ENCODE assay signal across 8 mouse cellular contexts in genomic region chr13:76055391-76056232, GRCm38 (mm10). TPM values are rescaled to one million over a fixed set of nuclear protein-coding genes. Genes with fewer than 3 reads are reported as not detected.
DNase-seq lines count a peak whose midpoint lies in the region; ATAC-seq and TF ChIP-seq lines count a peak whose summit lies in the region.

No protein-coding gene starts in this region.

- H3K27ac ChIP-seq in heart, embryonic 12.5 days (ENCODE audit: poor library complexity, severe bottlenecking): no peak overlapping the region
- H3K27ac ChIP-seq in kidney, embryonic 15.5 days: no peak overlapping the region
- peak overlapping the region; percentile 55 for H3K27ac ChIP-seq in midbrain, postnatal 0 days (ENCODE audit: low read depth, low read length)
- H3K27ac ChIP-seq in stomach, embryonic 14.5 days (ENCODE audit: low read length): no peak overlapping the region

- H3K9ac ChIP-seq in heart, embryonic 12.5 days: peak overlapping the region; percentile 38
- peak overlapping the region; percentile 41 for H3K9ac ChIP-seq in kidney, embryonic 15.5 days
- peak overlapping the region; percentile 66 for H3K9ac ChIP-seq in midbrain, postnatal 0 days (replicated peaks; ENCODE audit: low read length, poor library complexity, severe bottlenecking)
- H3K9ac ChIP-seq in stomach, embryonic 14.5 days (replicated peaks; ENCODE audit: low read depth, low read length): no peak overlapping the region; the same call in 1 of the 2 replicates

- peak; percentile 15 for TF ChIP-seq CTCF in midbrain, postnatal 0 days (IDR thresholded peaks at IDR 0.05)

- peak; percentile 83 for ATAC-seq in heart, embryonic 12.5 days (ENCODE audit: insufficient number of reproducible peaks, low FRiP score)
- peak; percentile 76 for ATAC-seq in kidney, embryonic 15.5 days (replicated peaks; ENCODE audit: low FRiP score)
- ATAC-seq in midbrain, postnatal 0 days (ENCODE audit: low FRiP score): peak; percentile 64
- peak; percentile 78; the same call in 1 of the 2 replicates for ATAC-seq in stomach, embryonic 14.5 days (ENCODE audit: insufficient number of reproducible peaks, insufficient read depth, low FRiP score, low read depth)

- WGBS in heart, embryonic 12.5 days: under 1% methylated on average over 59 of the region's 59 CpGs
- WGBS in kidney, embryonic 15.5 days: under 1% methylated on average over 57 of the region's 59 CpGs
- WGBS in midbrain, postnatal 0 days: 1% methylated on average over 58 of the region's 59 CpGs
- 1% methylated on average over 59 of the region's 59 CpGs for WGBS in stomach, embryonic 14.5 days

- no peaks in the 10 kb centered on the region for H3K36me3 ChIP-seq in heart, embryonic 12.5 days
- no peaks in the 10 kb centered on the region for H3K36me3 ChIP-seq in kidney, embryonic 15.5 days
- H3K36me3 ChIP-seq in midbrain, postnatal 0 days (ENCODE audit: insufficient read depth, low read length): no peaks in the 10 kb centered on the region
- no peaks in the 10 kb centered on the region for H3K36me3 ChIP-seq in stomach, embryonic 14.5 days (ENCODE audit: control insufficient read depth, insufficient read depth, low read length)

- peaks cover 11% of the 10 kb centered on the region for H3K4me1 ChIP-seq in heart, embryonic 12.5 days (replicated peaks)
- H3K4me1 ChIP-seq in kidney, embryonic 15.5 days: peaks cover 19% of the 10 kb centered on the region
- H3K4me1 ChIP-seq in midbrain, postnatal 0 days (ENCODE audit: insufficient read depth, low read length): peaks cover 7% of the 10 kb centered on the region; the same call in 1 of the 2 replicates
- 0 out of 2 replicates have a peak, but pooled peaks cover 6% of the 10 kb centered on the region for H3K4me1 ChIP-seq in stomach, embryonic 14.5 days (ENCODE audit: control insufficient read depth, insufficient read depth, low read length)

- DNase-seq in layer of hippocampus, adult 11-12 months (ENCODE audit: low spot score): peak; percentile 14
- DNase-seq in layer of hippocampus, adult 9-10 months (ENCODE audit: low spot score): no peak
- peak; percentile 57 for DNase-seq in embryo, embryonic 11 days
- peak; percentile 94 for DNase-seq in liver
- DNase-seq in midbrain, postnatal 0 days (ENCODE audit: low spot score): peak; percentile 33

- H3K4me2 ChIP-seq in heart, embryonic 12.5 days: peak overlapping the region; percentile 99
- peak overlapping the region; percentile 98 for H3K4me2 ChIP-seq in kidney, embryonic 15.5 days
- peak overlapping the region; percentile 98 for H3K4me2 ChIP-seq in midbrain, postnatal 0 days (ENCODE audit: low read depth, low read length, poor library complexity, severe bottlenecking)
- H3K4me2 ChIP-seq in stomach, embryonic 14.5 days (replicated peaks; ENCODE audit: low read depth, low read length): peak overlapping the region; percentile 93

- H3K9me3 ChIP-seq in heart, embryonic 12.5 days (replicated peaks): no peaks in the 10 kb centered on the region; the same call in 1 of the 2 replicates
- H3K9me3 ChIP-seq in kidney, embryonic 15.5 days (replicated peaks): no peaks in the 10 kb centered on the region
- H3K9me3 ChIP-seq in midbrain, postnatal 0 days (ENCODE audit: low read length): no peaks in the 10 kb centered on the region
- H3K9me3 ChIP-seq in stomach, embryonic 14.5 days (ENCODE audit: control insufficient read depth, low read depth, low read length): no peaks in the 10 kb centered on the region; the same call in 1 of the 2 replicates

- peak overlapping the region; percentile 53 for H3K4me3 ChIP-seq in heart, embryonic 12.5 days
- H3K4me3 ChIP-seq in kidney, embryonic 15.5 days (replicated peaks): peak overlapping the region; percentile 48
- H3K4me3 ChIP-seq in midbrain, postnatal 0 days (ENCODE audit: low read depth, low read length): peak overlapping the region; percentile 58
- peak overlapping the region; percentile 44 for H3K4me3 ChIP-seq in stomach, embryonic 14.5 days (ENCODE audit: low read depth, low read length)

- peaks cover 60% of the 10 kb centered on the region for H3K27me3 ChIP-seq in heart, embryonic 12.5 days (replicated peaks)
- H3K27me3 ChIP-seq in kidney, embryonic 15.5 days: peaks cover 48% of the 10 kb centered on the region
- H3K27me3 ChIP-seq in midbrain, postnatal 0 days (ENCODE audit: insufficient read depth, low read length): 0 out of 2 replicates have a peak, but pooled peaks cover 7% of the 10 kb centered on the region
- H3K27me3 ChIP-seq in stomach, embryonic 14.5 days (ENCODE audit: control insufficient read depth, insufficient read depth, low read length): peaks cover 21% of the 10 kb centered on the region

RNA-seq across cellular contexts. Expression of gene Gpr150, which starts 1.2 kb away (rescaled TPM):
- polyA plus RNA-seq in heart, embryonic 12.5 days (2016; fragmentation: Nextera tagmentation; extraction: Ambion mirVana): 0.08 TPM in 1 of 2 replicates, not detected in the other
- 0.44 and 0.60 TPM in 2 replicates for polyA plus RNA-seq in kidney, embryonic 15.5 days (2015; fragmentation: Nextera tagmentation; extraction: Ambion mirVana)
- 3.2 and 3.7 TPM in 2 replicates for total RNA-seq in midbrain, postnatal 0 days (2014; rRNA removed)
- 3.1 and 3.5 TPM in 2 replicates for polyA plus RNA-seq in midbrain, postnatal 0 days (2015; fragmentation: Nextera tagmentation; extraction: Ambion mirVana)
- 0.12 TPM in 1 of 2 replicates, not detected in the other for polyA plus RNA-seq in stomach, embryonic 14.5 days (2014; fragmentation: Nextera tagmentation; extraction: Ambion mirVana)

RNA-seq across cellular contexts. Expression of gene Rfesd, which starts 37.1 kb away (rescaled TPM):
- polyA plus RNA-seq in heart, embryonic 12.5 days (2016; fragmentation: Nextera tagmentation; extraction: Ambion mirVana): 21.3 and 22.7 TPM in 2 replicates
- polyA plus RNA-seq in kidney, embryonic 15.5 days (2015; fragmentation: Nextera tagmentation; extraction: Ambion mirVana): 18.9 and 20.2 TPM in 2 replicates
- total RNA-seq in midbrain, postnatal 0 days (2014; rRNA removed): 16.7 and 18.7 TPM in 2 replicates
- 25.4 and 25.5 TPM in 2 replicates for polyA plus RNA-seq in midbrain, postnatal 0 days (2015; fragmentation: Nextera tagmentation; extraction: Ambion mirVana)
- 18.4 and 22.7 TPM in 2 replicates for polyA plus RNA-seq in stomach, embryonic 14.5 days (2014; fragmentation: Nextera tagmentation; extraction: Ambion mirVana)

RNA-seq across cellular contexts. Expression of gene Arsk, which starts 42.8 kb away (rescaled TPM):
- polyA plus RNA-seq in heart, embryonic 12.5 days (2016; fragmentation: Nextera tagmentation; extraction: Ambion mirVana): 3.0 and 3.5 TPM in 2 replicates
- 9.3 and 10.5 TPM in 2 replicates for polyA plus RNA-seq in kidney, embryonic 15.5 days (2015; fragmentation: Nextera tagmentation; extraction: Ambion mirVana)
- total RNA-seq in midbrain, postnatal 0 days (2014; rRNA removed): 6.6 and 9.3 TPM in 2 replicates
- 3.9 and 4.8 TPM in 2 replicates for polyA plus RNA-seq in midbrain, postnatal 0 days (2015; fragmentation: Nextera tagmentation; extraction: Ambion mirVana)
- 11.2 and 12.8 TPM in 2 replicates for polyA plus RNA-seq in stomach, embryonic 14.5 days (2014; fragmentation: Nextera tagmentation; extraction: Ambion mirVana)

RNA-seq across cellular contexts. Expression of gene Ttc37, which starts 42.9 kb away (rescaled TPM):
- polyA plus RNA-seq in heart, embryonic 12.5 days (2016; fragmentation: Nextera tagmentation; extraction: Ambion mirVana): 10.1 and 13.1 TPM in 2 replicates
- polyA plus RNA-seq in kidney, embryonic 15.5 days (2015; fragmentation: Nextera tagmentation; extraction: Ambion mirVana): 13.3 and 15.7 TPM in 2 replicates
- 14.4 and 16.3 TPM in 2 replicates for total RNA-seq in midbrain, postnatal 0 days (2014; rRNA removed)
- polyA plus RNA-seq in midbrain, postnatal 0 days (2015; fragmentation: Nextera tagmentation; extraction: Ambion mirVana): 4.7 and 6.5 TPM in 2 replicates
- polyA plus RNA-seq in stomach, embryonic 14.5 days (2014; fragmentation: Nextera tagmentation; extraction: Ambion mirVana): 23.0 and 23.5 TPM in 2 replicates
